Mouse (Mus musculus) frontal cortex, adult (tissue): ENCODE data around the gene Elovl1.
A peak's percentile ranks its signal among the peaks of the same experiment; 100 is the strongest.

Experiments
- ATAC-seq: cut with Nextera tagmentation; 2 replicates; pipeline ENCODE4 v1.9.2; 2017; ENCODE audit warnings: mild to moderate bottlenecking, moderate library complexity, mixed read lengths; ENCODE audit not compliant: low TSS enrichment

Elovl1 gene

DNA sequence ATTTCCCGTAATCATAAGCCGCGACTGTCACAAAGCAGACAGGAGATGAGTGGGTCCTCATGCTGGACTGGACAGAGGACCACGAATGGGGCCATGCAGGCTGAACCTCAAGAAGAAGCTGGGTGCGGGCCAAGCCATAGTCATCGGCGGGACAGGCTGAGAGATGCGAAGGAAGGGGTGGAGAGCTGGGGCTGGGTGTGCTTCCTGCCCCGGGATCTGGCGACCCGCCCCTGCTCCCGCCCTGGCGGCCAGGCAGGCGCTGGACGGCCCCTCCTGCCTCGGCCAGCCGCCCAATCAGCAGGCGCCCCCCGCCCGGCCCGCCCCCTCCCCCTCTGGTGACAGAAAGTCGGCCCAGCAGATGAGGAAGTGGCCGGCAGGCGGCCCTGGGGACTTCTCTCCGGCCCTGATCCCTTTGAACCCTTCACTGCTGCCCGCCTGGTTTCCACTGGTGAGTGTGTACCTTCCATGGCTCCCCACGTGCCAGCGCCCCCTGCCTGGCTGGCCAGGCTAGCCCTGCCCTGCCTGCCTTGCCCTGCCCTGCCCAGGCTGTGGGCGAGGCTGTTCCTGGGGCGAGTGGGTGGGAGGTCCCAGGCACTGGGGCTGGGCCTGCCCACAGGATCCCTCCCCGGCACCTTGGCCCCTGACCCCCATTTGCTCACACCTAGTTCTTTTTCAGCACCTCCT is at the start of gene Elovl1:
Gene Elovl1, plus strand, starts transcription at position 326 of the 684 bp plus-strand sequence.
- ATAC-seq, result peak; percentile 36

- no peak for ATAC-seq
Observed at GRCm38 (mm10) chr4:118383271-118383670, 44.6 kb upstream of the Elovl1 start.

- no peak for ATAC-seq
Observed at GRCm38 (mm10) chr4:118387316-118387715, 40.6 kb upstream of the Elovl1 start.

- ATAC-seq, result no peak
Observed at GRCm38 (mm10) chr4:118390146-118390545, 37.7 kb upstream of the Elovl1 start.

DNA sequence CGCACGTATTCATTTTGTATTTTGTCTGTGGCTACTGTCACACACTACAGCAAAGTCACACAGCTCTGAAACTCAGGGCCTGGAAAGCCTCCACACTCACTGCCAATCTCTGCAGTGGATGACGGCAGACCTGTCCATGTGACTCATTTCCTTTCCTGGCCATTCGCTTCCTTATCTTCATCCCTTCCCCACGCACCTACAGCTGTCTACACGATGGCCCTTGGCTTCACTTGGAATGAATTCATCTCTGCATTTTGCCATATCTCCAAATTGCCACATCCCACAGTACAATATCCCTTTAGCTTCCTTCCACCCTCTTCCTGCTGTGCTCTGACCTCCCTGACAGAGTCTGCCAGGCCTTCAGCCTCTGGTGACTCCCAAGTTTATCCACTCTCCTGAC is 33.4 kb upstream of the Elovl1 start:
- no peak; the same call in 1 of the 2 replicates for ATAC-seq

DNA sequence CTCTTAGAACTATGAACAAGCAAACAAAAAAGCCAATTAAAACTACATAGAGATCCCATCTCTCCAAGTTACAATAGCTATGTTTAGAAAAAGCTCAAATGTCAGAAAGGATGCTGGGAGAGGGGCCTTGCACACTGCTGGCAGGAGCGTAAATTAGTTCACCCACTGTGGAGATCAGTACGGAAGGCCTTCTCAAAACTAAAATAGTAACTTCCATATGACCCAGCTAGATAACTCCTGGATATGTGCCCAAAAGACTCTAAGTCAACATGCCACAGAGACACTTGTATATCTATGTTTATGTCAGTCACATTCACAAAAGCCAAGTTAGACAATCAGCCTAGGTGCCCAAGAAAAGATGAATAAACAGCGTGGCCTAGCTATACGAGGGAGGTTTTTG is 32.6 kb upstream of the Elovl1 start:
- no peak for ATAC-seq

DNA sequence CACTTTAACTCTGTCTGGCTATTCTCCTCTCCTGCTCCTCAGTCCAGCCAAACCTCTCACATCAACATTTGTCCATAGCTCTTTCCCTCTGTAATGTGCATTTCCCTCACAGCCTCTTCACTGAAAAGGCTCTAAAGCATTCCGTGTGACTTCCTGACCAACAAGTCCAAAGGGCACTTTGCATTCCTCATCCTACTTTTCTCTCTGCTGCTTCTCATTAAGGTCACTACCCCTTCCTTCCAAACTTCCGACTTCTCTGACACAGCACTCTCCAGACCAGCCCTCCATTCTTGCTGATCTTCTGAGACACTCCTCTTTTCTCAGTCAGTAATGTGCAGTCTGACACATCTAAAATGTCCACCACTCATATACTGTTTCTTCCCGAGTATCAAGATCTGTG is 31.5 kb upstream of the Elovl1 start:
- no peak for ATAC-seq

DNA sequence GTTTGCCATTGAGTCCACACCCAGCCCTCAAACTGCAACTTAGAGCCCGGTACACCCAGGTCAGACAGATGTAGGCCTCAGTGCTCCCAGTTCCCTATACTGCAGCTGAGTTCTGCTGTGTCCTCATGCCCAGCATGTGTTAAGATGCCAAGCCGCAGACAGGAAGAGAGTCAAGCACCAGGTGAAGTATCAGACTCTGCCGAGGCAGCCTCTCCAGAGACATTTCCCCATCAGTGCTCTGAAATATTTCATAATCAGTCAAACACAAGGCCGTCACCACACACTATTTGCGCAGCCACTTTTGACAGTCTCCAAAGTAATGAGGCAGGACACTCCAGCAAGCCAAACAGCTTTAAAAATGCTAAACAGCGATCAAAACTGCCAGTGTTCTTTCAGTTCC is 29.5 kb upstream of the Elovl1 start:
- no peak for ATAC-seq

DNA sequence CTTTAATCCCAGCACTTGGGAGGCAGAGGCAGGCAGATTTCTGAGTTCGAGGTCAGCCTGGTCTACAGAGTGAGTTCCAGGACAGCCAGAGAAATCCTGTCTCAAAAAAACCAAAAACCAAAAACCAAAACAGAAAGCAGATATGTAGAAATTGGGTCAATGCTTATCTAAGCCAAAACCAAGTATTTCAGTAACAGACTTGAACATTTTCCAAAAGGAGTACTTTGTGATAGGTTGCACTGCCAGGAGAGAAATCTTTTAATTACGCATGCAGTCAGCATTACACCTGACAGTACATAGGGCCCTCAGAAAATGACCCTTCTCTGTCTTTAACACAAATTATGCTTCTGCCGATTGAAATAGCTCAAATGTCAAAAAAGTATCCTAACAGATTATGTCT is 26.5 kb upstream of the Elovl1 start:
- ATAC-seq, result no peak

DNA sequence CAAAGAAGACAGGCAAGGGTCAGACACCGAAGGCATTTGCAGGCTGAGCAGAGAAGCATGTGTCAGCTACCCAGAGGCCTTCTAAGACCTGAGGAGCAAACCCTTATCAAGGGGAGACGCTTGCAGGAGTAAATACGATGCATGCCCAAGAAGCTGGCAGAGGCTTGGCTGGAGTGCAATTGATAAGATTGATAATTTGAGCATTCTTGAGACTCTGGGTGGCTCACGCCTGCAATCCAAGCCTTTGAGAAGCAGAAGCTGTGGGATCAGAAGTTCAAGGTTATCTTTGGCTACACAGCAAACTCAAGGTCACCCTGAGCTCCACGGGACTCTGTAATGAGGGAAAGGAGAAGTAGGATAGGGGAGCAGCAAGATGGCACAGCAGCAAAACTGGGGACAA is 26.0 kb upstream of the Elovl1 start:
- no peak for ATAC-seq

DNA sequence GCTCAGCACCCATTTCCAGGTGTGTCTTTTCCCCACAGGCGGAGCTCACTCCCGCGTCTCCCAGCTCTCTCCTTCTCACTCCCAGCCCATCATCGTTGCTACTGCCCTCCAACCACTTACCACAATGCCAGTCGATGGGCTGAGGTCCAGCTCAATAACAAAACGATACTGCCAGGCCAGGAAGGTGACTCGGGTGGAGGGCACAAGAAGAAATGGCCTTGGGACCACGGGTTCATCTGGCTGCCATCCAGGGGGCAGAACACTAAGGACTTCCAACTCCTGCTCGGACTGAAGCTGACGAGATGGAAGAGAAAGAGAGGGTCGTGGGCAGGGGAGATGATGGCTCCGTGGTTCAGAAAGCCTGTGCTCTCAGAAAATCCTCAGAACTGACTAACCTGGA is 25.2 kb upstream of the Elovl1 start:
- no peak for ATAC-seq

DNA sequence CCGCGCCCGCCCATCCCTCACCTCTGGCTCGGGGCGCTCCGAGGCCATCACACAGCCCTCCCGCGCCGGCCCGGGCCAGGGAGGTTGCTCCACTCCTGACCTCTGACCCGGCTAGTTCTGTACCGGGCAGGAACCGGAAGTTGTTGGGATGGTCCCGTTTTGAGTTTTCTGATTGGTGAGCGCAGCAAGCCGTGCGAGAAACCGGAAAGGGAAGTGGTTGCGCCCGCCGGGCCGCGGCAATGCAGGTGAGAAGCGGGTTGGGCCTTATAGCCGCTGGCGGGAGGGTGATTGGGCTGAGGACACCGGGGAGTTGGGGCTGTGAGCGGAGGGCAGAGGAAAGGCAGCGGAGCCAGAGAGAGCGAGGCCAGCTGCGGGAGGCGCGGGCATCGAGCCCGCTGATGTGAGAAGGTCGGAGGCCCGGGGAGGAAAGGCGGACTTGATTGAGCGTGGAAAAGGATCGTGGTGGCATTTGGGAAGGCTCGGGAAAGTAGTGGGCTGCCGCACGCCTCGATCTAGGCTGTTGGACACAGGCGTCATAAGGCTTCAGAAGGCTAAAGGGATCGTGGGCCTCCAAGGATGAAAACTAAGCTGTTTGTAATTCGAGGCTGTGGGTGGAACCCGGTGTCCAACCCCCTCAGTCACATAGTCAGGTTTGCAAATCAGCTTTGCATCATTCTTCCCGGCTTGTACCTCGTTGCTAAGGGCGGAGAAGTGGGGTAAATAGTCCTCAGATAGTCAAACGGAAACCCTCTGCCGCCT is 18.6 kb upstream of the Elovl1 start, which contains the start of the genes Szt2 and Med8:
Gene Szt2, minus strand, starts transcription at position 132 of the 759 bp plus-strand sequence.
Gene Med8, plus strand, starts transcription at position 196 of the 759 bp plus-strand sequence.
- peak; percentile 99 for ATAC-seq

DNA sequence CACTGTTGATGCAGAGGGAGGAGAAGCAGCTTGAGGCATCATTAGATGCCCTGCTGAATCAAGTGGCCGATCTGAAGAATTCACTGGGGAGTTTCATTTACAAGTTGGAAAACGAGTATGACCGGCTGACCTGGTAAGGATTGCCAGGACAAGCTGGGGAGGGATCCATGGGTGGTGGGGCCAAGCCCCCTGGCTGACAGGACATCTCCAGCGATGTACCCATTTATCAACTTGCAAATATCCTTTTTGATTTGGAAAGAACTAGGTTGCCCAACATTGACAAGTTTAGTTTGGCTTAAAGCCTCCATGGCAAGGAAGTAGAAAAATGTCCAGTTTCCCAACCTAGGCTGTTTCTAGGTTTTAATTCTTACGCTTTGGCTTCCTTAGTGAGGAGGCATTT is 17.0 kb upstream of the Elovl1 start:
- no peak for ATAC-seq

DNA sequence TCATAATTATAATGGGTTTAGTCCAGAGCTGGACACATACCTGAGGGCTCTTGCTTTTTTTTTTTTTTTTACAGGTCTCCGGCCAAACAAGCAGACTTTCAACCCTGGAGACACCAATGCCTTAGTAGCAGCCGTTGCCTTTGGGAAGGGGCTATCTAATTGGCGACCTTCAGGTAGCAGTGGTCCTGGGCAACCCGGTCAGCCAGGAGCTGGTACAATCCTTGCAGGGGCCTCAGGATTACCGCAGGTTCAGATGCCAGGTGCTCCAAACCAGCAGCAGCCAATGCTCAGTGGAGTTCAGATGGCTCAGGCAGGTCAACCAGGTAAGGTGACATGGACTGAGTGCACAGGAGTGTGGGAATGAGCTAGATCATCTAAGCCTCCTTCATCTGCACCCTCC is 14.3 kb upstream of the Elovl1 start:
- ATAC-seq, result no peak

DNA sequence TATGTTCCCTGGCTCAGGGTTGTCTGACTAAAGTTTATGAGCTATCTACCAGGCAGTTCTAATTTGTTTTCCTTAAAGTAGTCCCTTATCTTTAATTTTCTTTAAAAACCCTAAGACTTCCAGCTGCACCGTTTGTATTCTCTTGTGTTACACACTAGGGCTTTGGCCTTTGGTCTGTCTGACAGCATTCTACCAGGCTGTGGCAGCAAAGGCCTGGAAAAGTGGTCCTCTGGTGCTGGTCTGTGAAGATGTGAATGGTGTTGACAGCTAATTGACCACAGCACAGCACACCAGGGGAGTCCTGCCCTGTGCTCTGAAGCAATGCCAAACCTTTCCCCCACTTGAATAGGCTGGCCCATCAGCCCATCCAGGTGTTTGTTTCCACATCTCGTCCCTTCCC is 12.1 kb upstream of the Elovl1 start:
- ATAC-seq, result no peak

GRCm38 (mm10) chr4:118416329-118416728 is 11.6 kb upstream of the Elovl1 start:
- ATAC-seq, result peak; percentile 84

- ATAC-seq, result 0 out of 2 replicates have a peak, but pooled peaks have one; percentile 22
Observed at GRCm38 (mm10) chr4:118417112-118417797, 10.6 kb upstream of the Elovl1 start.

- ATAC-seq, result no peak
Observed at GRCm38 (mm10) chr4:118421384-118421783, 6.5 kb upstream of the Elovl1 start.

GRCm38 (mm10) chr4:118424541-118425160 is 3.2 kb upstream of the Elovl1 start:
- ATAC-seq, result no peak

- ATAC-seq, result no peak
Observed at GRCm38 (mm10) chr4:118425374-118425773, 2.5 kb upstream of the Elovl1 start.

DNA sequence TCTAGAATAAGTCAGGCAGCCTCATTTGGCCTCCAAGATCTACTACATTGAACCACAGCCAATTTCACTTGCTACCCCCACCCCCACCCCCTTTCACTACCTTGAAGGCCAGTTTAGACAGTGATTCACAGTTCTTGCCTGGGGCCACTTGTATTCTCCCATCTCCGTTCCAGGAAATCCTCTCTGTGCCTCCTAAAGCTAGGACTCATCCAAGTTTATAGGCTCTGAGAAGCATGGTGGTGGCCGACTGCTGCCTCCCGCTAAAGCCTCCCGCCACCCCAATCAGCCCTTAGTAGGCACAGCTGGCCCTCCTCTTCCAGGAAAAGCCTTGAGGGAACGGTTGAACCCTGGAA is 502 bp upstream of the Elovl1 start:
- 0 out of 2 replicates have a peak, but pooled peaks have one; percentile 9 for ATAC-seq

DNA sequence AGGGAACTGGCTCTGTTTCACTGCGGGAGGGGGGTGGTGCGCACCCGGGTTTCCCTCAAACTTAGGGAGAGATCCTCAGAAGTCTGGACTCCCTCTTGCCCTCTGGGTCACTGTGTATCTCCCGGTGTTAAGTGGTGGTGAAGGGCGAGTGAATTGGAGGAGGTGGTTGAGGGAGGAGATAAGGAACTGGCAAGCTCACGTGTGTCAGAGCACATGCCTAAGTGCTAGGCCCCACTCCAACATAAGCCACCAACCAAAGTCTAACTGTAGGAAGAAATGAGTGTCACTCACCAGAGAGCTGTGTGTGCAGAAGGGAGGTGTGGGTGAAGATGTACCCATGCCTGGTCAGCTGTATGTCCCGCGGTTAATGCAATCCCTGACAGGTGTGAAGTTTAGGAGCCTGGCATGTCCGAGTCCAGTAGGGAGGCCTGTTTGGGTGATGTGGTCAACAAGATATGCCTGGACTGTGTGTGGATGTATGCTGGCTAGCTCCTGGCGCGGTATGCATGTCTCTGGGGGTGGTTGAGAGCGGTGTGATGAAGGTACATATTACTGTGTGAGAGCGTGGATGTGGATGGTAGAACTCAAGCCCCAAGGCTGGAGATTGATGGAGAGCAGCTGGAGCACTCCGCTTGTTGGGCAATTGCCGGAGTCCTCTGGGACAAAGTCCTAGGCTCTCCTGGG is 780 bp downstream of the Elovl1 start:
- no peak for ATAC-seq
